ENCODE assay signal across 16 mouse cellular contexts in genomic region chr14:13344240-13344639, GRCm38 (mm10). TPM values are rescaled to one million over a fixed set of nuclear protein-coding genes. Genes with fewer than 3 reads are reported as not detected.
"Had no signal": no experiment of that assay in that cellular context is flagged by ENCODE, and none has a peak within 500 bp of the region (broad histone marks: within the 10 kb centered on the region; RNA-seq: fewer than 3 reads in every experiment).

No protein-coding gene starts in this region.

- H3K27ac ChIP-seq: kidney, embryonic 15.5 days; limb, embryonic 15.5 days; liver, embryonic 12.5 days; lung, embryonic 15.5 days; neural tube, embryonic 12.5 days had no signal

- H3K27me3 ChIP-seq: kidney, embryonic 15.5 days; limb, embryonic 15.5 days; liver, embryonic 12.5 days; lung, embryonic 15.5 days; neural tube, embryonic 12.5 days had no signal

- H3K36me3 ChIP-seq: kidney, embryonic 15.5 days; limb, embryonic 15.5 days; liver, embryonic 12.5 days; lung, embryonic 15.5 days; neural tube, embryonic 12.5 days had no signal

- H3K4me2 ChIP-seq: kidney, embryonic 15.5 days; limb, embryonic 15.5 days; liver, embryonic 12.5 days; lung, embryonic 15.5 days; neural tube, embryonic 12.5 days had no signal

- ATAC-seq: liver, embryonic 12.5 days had no signal

- H3K9me3 ChIP-seq: kidney, embryonic 15.5 days; limb, embryonic 15.5 days; liver, embryonic 12.5 days; lung, embryonic 15.5 days; neural tube, embryonic 12.5 days had no signal

- H3K4me1 ChIP-seq: kidney, embryonic 15.5 days; limb, embryonic 15.5 days; liver, embryonic 12.5 days; lung, embryonic 15.5 days; neural tube, embryonic 12.5 days had no signal

- H3K4me3 ChIP-seq: kidney, embryonic 15.5 days; limb, embryonic 15.5 days; liver, embryonic 12.5 days; lung, embryonic 15.5 days; neural tube, embryonic 12.5 days had no signal

- H3K9ac ChIP-seq: kidney, embryonic 15.5 days; limb, embryonic 15.5 days; liver, embryonic 12.5 days; lung, embryonic 15.5 days; neural tube, embryonic 12.5 days had no signal

- DNase-seq: kidney, adult 11 months; kidney, postnatal 25 days; midbrain, embryonic 14.5 days; retina, postnatal 1 day; right cerebral cortex, postnatal 4 days; spleen, adult 18-20 months; thymus, adult 2 months; thymus, postnatal 25 days had no signal

RNA-seq across cellular contexts. Expression of gene Synpr, which starts 59.7 kb away (rescaled TPM):
- total RNA-seq: monocyte, adult 5-6 weeks; neutrophil, adult 5-6 weeks had no signal
- polyA plus RNA-seq: testis, adult 2 months had no signal
